Mouse (Mus musculus) limb, embryonic 13.5 days (tissue): ENCODE measurements around the gene En1. TPM values are rescaled to one million over a fixed set of nuclear protein-coding genes. Genes with fewer than 3 reads are reported as not detected.

Source experiments
- ATAC-seq: fragments of 200-750 bp; cut with Nextera tagmentation; 2 replicates; pipeline ENCODE4 v1.8.0; 2017; ENCODE audit warnings: low read depth, moderate number of reproducible peaks, moderate TSS enrichment; ENCODE audit not compliant: low FRiP score
- H3K27ac ChIP-seq: fragments of 300-500 bp; sonication (generic); 2 replicates; pipeline ENCODE4 v1.5.1; 2015; ENCODE audit warnings: inconsistent platforms, mild to moderate bottlenecking, moderate library complexity
- H3K27me3 ChIP-seq: fragments of 300-500 bp; sonication (generic); 2 replicates; pipeline ENCODE4 v1.6.1; 2015; ENCODE audit warnings: mild to moderate bottlenecking, inconsistent platforms
- H3K36me3 ChIP-seq: fragments of 300-500 bp; sonication (generic); 2 replicates; pipeline ENCODE4 v1.6.1; 2015; ENCODE audit warnings: inconsistent platforms, mild to moderate bottlenecking, moderate library complexity
- H3K4me1 ChIP-seq: fragments of 300-500 bp; sonication (generic); 2 replicates; pipeline ENCODE4 v1.6.1; 2015; ENCODE audit warnings: inconsistent platforms
- H3K4me2 ChIP-seq: fragments of 300-500 bp; sonication (generic); replicated peaks from 2 replicates; pipeline ENCODE4 v1.6.1; 2015; ENCODE audit warnings: inconsistent platforms, mild to moderate bottlenecking, moderate library complexity
- H3K4me3 ChIP-seq: fragments of 300-500 bp; sonication (generic); 2 replicates; pipeline ENCODE4 v1.5.1; 2015; ENCODE audit warnings: moderate library complexity, mild to moderate bottlenecking, inconsistent platforms
- H3K9ac ChIP-seq: fragments of 300-500 bp; sonication (generic); 2 replicates; pipeline ENCODE4 v1.6.1; 2015; ENCODE audit warnings: mild to moderate bottlenecking, inconsistent platforms
- H3K9me3 ChIP-seq: fragments of 300-500 bp; sonication (generic); 2 replicates; pipeline ENCODE4 v1.6.1; 2016; ENCODE audit warnings: inconsistent platforms
- WGBS: fragments of 180-500 bp; shearing (Covaris S2); methylation state at CpG from one replicate; pipeline ENCODE4 v1.1.7; 2015; 5-methylcytosine and 5-hydroxymethylcytosine counted together
- polyA plus RNA-seq: library from polyadenylated mRNA; unstranded; fragments of >200 nt; fragmentation: Nextera tagmentation; extraction: Ambion mirVana; gene quantifications from 2 replicates; pipeline ENCODE4 v1.2.1, GENCODE M21; 2015

Gene En1
- polyA plus RNA-seq, 1 experiment from 2014 or later = 2.6 TPM

DNA sequence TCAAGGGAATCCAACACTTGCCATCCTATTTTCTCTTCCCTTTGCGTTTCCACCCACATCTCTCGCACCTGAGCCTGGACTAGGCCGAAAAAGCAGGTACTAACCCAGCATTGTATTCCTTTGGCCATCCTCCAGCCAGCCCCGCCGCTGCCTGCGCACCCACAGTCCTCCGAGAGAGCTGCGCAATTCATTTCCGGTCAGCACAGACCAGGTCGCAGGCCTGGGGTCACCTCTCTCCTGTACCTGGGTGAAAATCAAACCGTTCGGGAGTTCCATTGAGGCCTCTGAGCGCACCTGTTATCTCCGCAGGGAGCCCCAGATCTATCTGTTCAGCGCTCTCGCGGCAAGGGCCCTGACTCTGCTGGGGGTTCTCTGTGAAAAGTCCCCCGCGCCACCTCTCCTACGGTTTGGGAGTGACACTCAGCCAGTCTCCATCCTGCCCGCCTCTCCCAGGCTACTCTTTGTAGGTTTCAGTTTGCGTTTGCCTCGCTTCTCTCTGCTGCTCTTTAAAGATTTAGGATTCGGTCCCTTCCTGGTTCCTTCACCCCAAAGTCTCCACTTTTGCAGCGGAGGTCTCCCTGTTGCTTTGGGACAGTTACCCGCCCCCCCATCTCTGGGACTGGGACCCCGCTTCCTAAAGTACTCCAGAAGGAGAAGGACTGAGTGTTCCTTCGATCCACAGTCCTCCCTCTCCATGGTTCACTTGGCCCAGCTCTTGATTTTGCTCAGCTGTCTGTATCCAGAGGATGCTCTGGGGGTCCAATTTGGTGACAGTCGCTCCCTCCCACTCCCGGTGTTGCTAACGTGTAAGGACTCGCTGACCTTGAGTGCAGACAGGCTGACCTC is 11.5 kb downstream of the En1 start:
- Histone ChIP-seq H3K4me2 (peak overlapping the region; percentile 5), H3K27ac (no peak overlapping the region), H3K9me3 (no peaks in the 10 kb centered on the region), H3K9ac (0 out of 2 replicates have a peak overlapping the region, but pooled peaks have one; percentile 4), H3K27me3 (peaks cover 100% of the 10 kb centered on the region), H3K4me3 (peak overlapping the region; percentile 12; the same call in 1 of the 2 replicates), H3K36me3 (no peaks in the 10 kb centered on the region), H3K4me1 (peaks cover 16% of the 10 kb centered on the region; the same call in 1 of the 2 replicates)
- WGBS = 6% methylated on average over 32 of the region's 32 CpGs
- no peak for ATAC-seq

DNA sequence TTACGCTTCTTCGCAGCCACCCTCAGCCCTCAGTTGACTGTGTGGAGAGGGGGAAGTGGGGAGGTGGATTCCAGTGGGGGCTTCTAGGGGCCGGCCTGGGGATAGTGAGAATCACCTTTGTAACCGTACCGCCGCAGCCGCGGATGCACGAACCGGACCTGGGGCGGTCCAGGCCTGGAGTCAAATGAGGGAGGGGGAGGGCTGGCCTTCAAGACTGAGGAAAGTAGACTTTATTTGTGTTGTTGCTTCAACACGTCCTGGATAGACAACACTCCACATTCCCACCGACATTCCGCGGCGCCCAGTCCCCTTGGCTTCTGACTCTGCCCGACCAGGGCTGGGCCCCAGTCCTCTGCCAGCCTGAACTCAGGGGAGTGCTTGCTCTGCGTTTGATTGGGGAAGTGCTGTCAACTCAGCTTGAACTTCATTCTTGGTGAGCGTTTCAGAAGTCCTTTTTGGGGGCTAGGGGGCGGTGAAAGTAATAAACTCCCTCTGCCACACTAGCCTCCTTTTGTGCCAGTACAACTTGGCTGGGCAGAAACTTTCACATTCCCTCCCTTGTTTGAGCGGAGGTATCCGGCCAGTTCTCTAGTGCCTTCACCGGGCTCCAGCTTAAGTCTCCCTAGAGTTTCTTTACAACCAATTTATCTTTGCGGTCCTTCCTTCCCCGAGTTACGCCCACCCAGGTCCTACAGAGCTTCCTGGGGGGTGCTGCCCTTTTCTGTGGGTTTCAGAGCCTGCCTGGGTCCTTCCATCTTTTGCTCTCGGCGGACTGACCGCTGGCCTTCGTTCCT is 12.3 kb downstream of the En1 start:
- Histone ChIP-seq H3K4me2 (peak overlapping the region; percentile 5; the same call in 1 of the 2 replicates), H3K36me3 (no peaks in the 10 kb centered on the region), H3K9ac (0 out of 2 replicates have a peak overlapping the region, but pooled peaks have one; percentile 4), H3K4me1 (peaks cover 16% of the 10 kb centered on the region; the same call in 1 of the 2 replicates), H3K9me3 (no peaks in the 10 kb centered on the region), H3K4me3 (peak overlapping the region; percentile 12; the same call in 1 of the 2 replicates), H3K27ac (no peak overlapping the region), H3K27me3 (peaks cover 99% of the 10 kb centered on the region)
- ATAC-seq = no peak
- WGBS = 4% methylated on average over 30 of the region's 30 CpGs

GRCm38 (mm10) chr1:120615521-120615920 is 13.3 kb downstream of the En1 start:
- H3K9ac ChIP-seq = no peak overlapping the region
- no peaks in the 10 kb centered on the region for H3K9me3 ChIP-seq
- no peak overlapping the region for H3K4me2 ChIP-seq
- no peak overlapping the region for H3K4me3 ChIP-seq
- H3K27ac ChIP-seq = no peak overlapping the region
- H3K27me3 ChIP-seq = peaks cover 99% of the 10 kb centered on the region
- H3K4me1 ChIP-seq = peaks cover 16% of the 10 kb centered on the region; the same call in 1 of the 2 replicates
- ATAC-seq = no peak
- WGBS = 4% methylated on average over 4 of the region's 4 CpGs
- no peaks in the 10 kb centered on the region for H3K36me3 ChIP-seq

DNA sequence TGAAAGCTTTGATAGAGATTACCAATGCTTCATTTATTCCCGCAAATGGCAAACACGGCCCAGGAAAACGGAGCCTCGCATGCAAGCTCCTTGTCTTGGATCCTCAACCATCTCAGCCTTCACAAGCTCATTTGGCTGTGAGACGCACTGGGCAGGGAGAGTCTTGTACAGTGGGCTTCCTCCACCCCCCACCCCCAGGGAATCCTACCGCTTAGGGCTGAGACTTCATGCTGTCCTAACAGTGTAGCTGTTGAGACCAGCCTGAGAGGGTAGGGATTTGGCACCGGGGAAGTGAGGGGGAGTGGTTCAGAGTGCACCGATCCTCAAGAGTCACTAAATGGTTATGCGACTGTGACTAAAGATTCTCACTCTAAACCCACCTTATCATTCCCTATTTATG is 13.7 kb downstream of the En1 start:
- Histone ChIP-seq H3K27me3 (peaks cover 98% of the 10 kb centered on the region), H3K36me3 (no peaks in the 10 kb centered on the region), H3K9me3 (no peaks in the 10 kb centered on the region), H3K4me1 (peaks cover 16% of the 10 kb centered on the region; the same call in 1 of the 2 replicates), H3K9ac (no peak overlapping the region), H3K27ac (no peak overlapping the region), H3K4me2 (no peak overlapping the region), H3K4me3 (no peak overlapping the region)
- ATAC-seq = no peak
- WGBS = 2% methylated on average over 9 of the region's 9 CpGs

GRCm38 (mm10) chr1:120621383-120621782 is 19.2 kb downstream of the En1 start:
- H3K9me3 ChIP-seq = no peaks in the 10 kb centered on the region
- H3K4me1 ChIP-seq = 0 out of 2 replicates have a peak, but pooled peaks cover 6% of the 10 kb centered on the region
- no peak overlapping the region for H3K9ac ChIP-seq
- H3K27me3 ChIP-seq = peaks cover 94% of the 10 kb centered on the region
- H3K27ac ChIP-seq = no peak overlapping the region
- no peak for ATAC-seq
- H3K4me2 ChIP-seq = no peak overlapping the region
- no peaks in the 10 kb centered on the region for H3K36me3 ChIP-seq
- no peak overlapping the region for H3K4me3 ChIP-seq
- 33% methylated on average over 5 of the region's 5 CpGs for WGBS

DNA sequence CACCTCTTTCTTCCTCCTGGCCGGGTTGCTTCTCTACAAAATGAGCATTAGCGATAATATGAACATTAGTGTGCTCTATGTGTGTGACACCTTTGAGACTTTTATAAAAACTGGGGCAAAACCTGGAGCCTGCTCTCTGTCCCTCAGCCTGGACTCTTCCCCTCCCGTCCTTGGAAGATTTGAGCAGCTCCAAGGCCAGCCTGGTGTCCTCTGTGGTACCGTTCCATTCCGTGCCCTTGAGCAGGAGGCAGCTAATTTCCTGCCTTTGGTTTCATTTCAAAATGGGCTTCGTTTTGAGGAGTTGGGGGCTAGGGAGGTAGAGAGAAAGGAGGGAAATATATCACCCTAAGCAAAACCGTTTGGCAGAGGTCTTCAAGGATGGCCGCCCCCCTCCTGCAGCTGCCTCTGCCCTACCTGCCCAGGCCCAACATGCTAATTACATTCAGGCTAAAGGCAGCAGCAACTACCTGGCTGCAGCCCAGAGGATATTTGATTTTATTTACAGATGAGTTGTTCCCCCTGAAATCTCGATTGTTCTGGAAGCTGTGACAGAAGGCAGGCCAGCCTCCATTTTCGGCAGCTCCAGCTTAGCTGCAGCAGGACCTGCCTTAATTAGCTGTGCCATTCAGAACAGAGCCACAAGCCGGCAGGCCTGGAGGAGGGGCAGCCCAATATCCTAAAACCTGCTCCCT is 24.9 kb downstream of the En1 start:
- Histone ChIP-seq H3K9ac (no peak overlapping the region), H3K9me3 (no peaks in the 10 kb centered on the region), H3K4me3 (no peak overlapping the region), H3K4me2 (no peak overlapping the region), H3K27ac (no peak overlapping the region), H3K4me1 (0 out of 2 replicates have a peak, but pooled peaks cover 6% of the 10 kb centered on the region), H3K36me3 (no peaks in the 10 kb centered on the region), H3K27me3 (peaks cover 62% of the 10 kb centered on the region)
- no peak for ATAC-seq
- WGBS = 33% methylated on average over 11 of the region's 11 CpGs

- no peaks in the 10 kb centered on the region for H3K9me3 ChIP-seq
- H3K4me3 ChIP-seq = no peak overlapping the region
- 62% methylated on average over 4 of the region's 4 CpGs for WGBS
- H3K9ac ChIP-seq = no peak overlapping the region
- no peak overlapping the region for H3K4me2 ChIP-seq
- H3K4me1 ChIP-seq = 0 out of 2 replicates have a peak, but pooled peaks cover 6% of the 10 kb centered on the region
- H3K27ac ChIP-seq = no peak overlapping the region
- H3K27me3 ChIP-seq = peaks cover 57% of the 10 kb centered on the region
- H3K36me3 ChIP-seq = no peaks in the 10 kb centered on the region
- ATAC-seq = no peak
Measured at GRCm38 (mm10) chr1:120627622-120628001, 25.4 kb downstream of the En1 start.

DNA sequence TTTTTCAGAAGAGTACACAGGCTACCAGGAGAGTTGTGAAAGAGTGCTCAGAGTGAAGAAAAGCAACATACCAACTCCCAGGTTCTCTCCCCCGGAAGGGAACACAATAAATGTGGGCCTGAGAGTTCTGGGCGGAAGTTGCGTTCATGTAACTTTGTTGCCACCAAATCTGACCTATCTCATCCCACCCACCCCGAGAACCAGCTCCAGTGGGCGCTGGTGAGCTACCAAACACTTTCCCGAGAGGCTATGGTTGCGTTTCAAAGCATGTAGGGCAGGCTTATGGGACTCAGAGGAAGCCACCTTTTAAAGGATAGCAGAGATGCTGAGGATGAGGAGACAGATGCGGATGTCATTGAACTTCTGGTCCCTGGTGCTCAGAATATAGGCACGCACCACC is 26.6 kb downstream of the En1 start:
- H3K4me3 ChIP-seq = no peak overlapping the region
- 0 out of 2 replicates have a peak, but pooled peaks cover 3% of the 10 kb centered on the region for H3K4me1 ChIP-seq
- H3K27ac ChIP-seq = no peak overlapping the region
- no peaks in the 10 kb centered on the region for H3K36me3 ChIP-seq
- ATAC-seq = no peak
- H3K4me2 ChIP-seq = no peak overlapping the region
- H3K27me3 ChIP-seq = peaks cover 47% of the 10 kb centered on the region
- no peak overlapping the region for H3K9ac ChIP-seq
- H3K9me3 ChIP-seq = no peaks in the 10 kb centered on the region
- 57% methylated on average over 9 of the region's 9 CpGs for WGBS

DNA sequence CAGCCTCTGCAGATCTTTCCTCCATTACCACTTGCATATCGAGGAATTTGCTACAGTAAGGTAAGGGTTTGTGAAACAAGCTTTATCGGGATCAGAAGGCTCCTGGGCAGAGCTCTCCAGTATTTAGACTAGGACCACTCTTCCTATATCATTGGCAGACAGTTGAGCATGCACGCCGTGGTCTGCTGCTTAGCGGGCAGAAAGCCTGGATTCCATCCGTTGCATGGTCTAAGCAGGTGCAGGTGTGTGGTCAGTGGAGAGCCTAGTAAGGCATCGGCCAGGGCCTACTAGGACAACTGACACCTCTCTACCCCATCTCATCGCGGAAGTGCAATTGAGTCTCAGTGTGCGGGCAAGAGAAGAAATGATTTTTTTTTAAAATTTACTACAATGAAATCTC is 41.2 kb downstream of the En1 start:
- Histone ChIP-seq H3K4me3 (no peak overlapping the region; the same call in 1 of the 2 replicates), H3K4me1 (peaks cover 17% of the 10 kb centered on the region), H3K27ac (no peak overlapping the region), H3K4me2 (peak overlapping the region; percentile 47), H3K36me3 (no peaks in the 10 kb centered on the region), H3K9me3 (no peaks in the 10 kb centered on the region), H3K27me3 (peaks cover 42% of the 10 kb centered on the region), H3K9ac (no peak overlapping the region)
- whole genome bisulfite sequencing = 19% methylated on average over 10 of the region's 10 CpGs
- no peak; the same call in 1 of the 2 replicates for ATAC-seq

DNA sequence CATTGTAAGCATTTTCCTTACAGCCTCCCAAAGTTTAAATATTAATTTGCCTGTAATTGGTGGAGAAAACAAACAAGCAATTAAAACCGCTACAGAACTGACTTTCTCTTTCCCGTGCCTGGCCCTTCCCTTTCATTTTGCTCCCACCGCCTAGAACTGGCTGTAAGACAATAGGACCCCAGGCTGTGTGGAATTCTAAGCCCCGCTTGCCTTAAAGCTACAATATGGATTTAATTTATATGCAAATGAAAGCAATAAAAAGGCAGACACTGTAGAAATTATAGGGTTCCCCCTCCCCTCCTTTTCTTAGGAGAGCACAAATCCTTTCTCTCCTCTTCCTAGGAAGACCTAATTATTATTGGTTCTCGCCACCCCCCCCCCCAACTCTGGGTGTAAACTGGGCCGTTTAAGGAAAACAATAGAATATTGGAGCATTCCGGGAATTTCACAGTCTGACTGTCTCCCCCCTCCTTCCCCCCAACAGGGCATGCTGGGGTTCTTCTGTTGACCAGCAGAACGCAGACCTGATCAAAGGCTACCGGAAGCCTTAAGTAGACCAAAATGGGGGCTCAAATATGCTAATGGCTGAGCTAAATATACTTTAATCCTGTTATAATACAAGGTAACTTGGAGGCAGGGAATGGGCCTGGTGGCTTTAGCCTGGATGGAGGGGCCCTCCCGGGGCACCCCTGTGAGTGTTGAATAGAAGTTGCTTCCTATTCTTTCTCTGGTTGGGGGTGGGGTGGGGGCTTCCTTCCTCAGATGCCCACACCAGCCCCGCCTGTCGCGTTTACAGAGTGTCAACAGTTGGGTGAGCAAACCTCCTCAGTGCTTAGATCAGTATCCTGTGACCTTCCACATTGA is 41.9 kb downstream of the En1 start:
- peak; percentile 59; the same call in 1 of the 2 replicates for ATAC-seq
- WGBS = 12% methylated on average over 13 of the region's 13 CpGs
- Histone ChIP-seq H3K4me2 (peak overlapping the region; percentile 47), H3K27me3 (peaks cover 42% of the 10 kb centered on the region), H3K27ac (no peak overlapping the region), H3K36me3 (no peaks in the 10 kb centered on the region), H3K9me3 (no peaks in the 10 kb centered on the region), H3K4me3 (no peak overlapping the region; the same call in 1 of the 2 replicates), H3K4me1 (peaks cover 17% of the 10 kb centered on the region), H3K9ac (no peak overlapping the region)

GRCm38 (mm10) chr1:120644755-120645154 is 42.5 kb downstream of the En1 start:
- ATAC-seq = no peak
- H3K9ac ChIP-seq = no peak overlapping the region
- peaks cover 17% of the 10 kb centered on the region for H3K4me1 ChIP-seq
- no peak overlapping the region for H3K27ac ChIP-seq
- H3K4me3 ChIP-seq = no peak overlapping the region
- H3K27me3 ChIP-seq = peaks cover 45% of the 10 kb centered on the region
- no peaks in the 10 kb centered on the region for H3K9me3 ChIP-seq
- WGBS = 89% methylated on average over 1 of the region's 1 CpGs
- no peak overlapping the region for H3K4me2 ChIP-seq
- H3K36me3 ChIP-seq = no peaks in the 10 kb centered on the region
